Mouse (Mus musculus) heart, embryonic 14.5 days (tissue): ENCODE measurements around the gene Rab22a. TPM values are rescaled to one million over a fixed set of nuclear protein-coding genes. Genes with fewer than 3 reads are reported as not detected.
"Not testable (repeated sequence)": the region's sequence is repeated elsewhere in the genome, so short reads cannot be mapped to it uniquely, and the experiment has no call there.

Experiments
- ATAC-seq: fragments of 200-750 bp; cut with Nextera tagmentation; 2 replicates; pipeline ENCODE4 v1.8.0; 2017; ENCODE audit warnings: low read depth, moderate TSS enrichment; ENCODE audit not compliant: insufficient number of reproducible peaks, insufficient read depth, low FRiP score
- H3K27ac ChIP-seq, 2 experiments: fragments of 200-500 bp in 1 of 2; fragments of 300-500 bp in 1 of 2; sonication (generic) in 1 of 2; replicated peaks in 1 of 2; 2 replicates each; pipeline ENCODE4 v1.5.1; 2012 to 2014; ENCODE audit warnings: low read depth in 2 of 2, low read length in 2 of 2, control low read depth in 1 of 2, mild to moderate bottlenecking in 1 of 2, mixed read lengths in 1 of 2; ENCODE audit not compliant: control insufficient read depth in 1 of 2, insufficient read depth in 1 of 2
- H3K27me3 ChIP-seq: fragments of 300-500 bp; sonication (generic); 2 replicates; pipeline ENCODE4 v1.6.1; 2014; ENCODE audit warnings: mild to moderate bottlenecking, low read length, control low read depth; ENCODE audit not compliant: control insufficient read depth, insufficient read depth
- H3K36me3 ChIP-seq: fragments of 300-500 bp; sonication (generic); 2 replicates; pipeline ENCODE4 v1.6.1; 2014; ENCODE audit warnings: mild to moderate bottlenecking, control low read depth, low read length, mixed read lengths; ENCODE audit not compliant: control insufficient read depth, insufficient read depth
- H3K4me1 ChIP-seq, 2 experiments: fragments of 200-500 bp in 1 of 2; fragments of 300-500 bp in 1 of 2; sonication (generic) in 1 of 2; 2 replicates each; pipeline ENCODE4 v1.6.1; 2012 to 2014; ENCODE audit warnings: low read length in 2 of 2, control low read depth in 1 of 2, mixed read lengths in 1 of 2; ENCODE audit not compliant: control insufficient read depth in 2 of 2, insufficient read depth in 2 of 2
- H3K4me2 ChIP-seq: fragments of 300-500 bp; sonication (generic); 2 replicates; pipeline ENCODE4 v1.6.1; 2014; ENCODE audit warnings: mild to moderate bottlenecking, low read length
- H3K4me3 ChIP-seq, 2 experiments: fragments of 200-500 bp in 1 of 2; fragments of 300-500 bp in 1 of 2; sonication (generic) in 1 of 2; 2 replicates each; pipeline ENCODE4 v1.5.1; 2012 to 2014; ENCODE audit warnings: low read length in 2 of 2, mild to moderate bottlenecking in 2 of 2, control low read depth in 1 of 2, low read depth in 1 of 2, moderate library complexity in 1 of 2; ENCODE audit not compliant: control insufficient read depth in 1 of 2, insufficient read depth in 1 of 2
- H3K9ac ChIP-seq: fragments of 300-500 bp; sonication (generic); 2 replicates; pipeline ENCODE4 v1.6.1; 2014; ENCODE audit warnings: mild to moderate bottlenecking, low read length
- H3K9me3 ChIP-seq: fragments of 300-500 bp; sonication (generic); 2 replicates; pipeline ENCODE4 v1.6.1; 2016; ENCODE audit warnings: low read length, control low read depth; ENCODE audit not compliant: control insufficient read depth
- WGBS: fragments of 180-500 bp; shearing (Covaris S2); extraction: QIAGEN DNeasy Blood & Tissue Kit; methylation state at CpG from one replicate; pipeline ENCODE4 v1.1.7; 2014; 5-methylcytosine and 5-hydroxymethylcytosine counted together
- polyA plus RNA-seq: library from polyadenylated mRNA; unstranded; fragments of >200 nt; fragmentation: Nextera tagmentation; extraction: Ambion mirVana; gene quantifications from 2 replicates; pipeline ENCODE4 v1.2.1, GENCODE M21; 2014

The Rab22a gene
- polyA plus RNA-seq, 1 experiment from 2014 or later = 32.9 TPM

- H3K36me3 ChIP-seq = peaks cover 53% of the 10 kb centered on the region
- no peaks in the 10 kb centered on the region for H3K27me3 ChIP-seq
- WGBS = 61% methylated on average over 15 of the region's 15 CpGs
- no peaks in the 10 kb centered on the region for H3K9me3 ChIP-seq
- no peak for ATAC-seq
- peaks cover 18 to 31% of the 10 kb centered on the region in 2 experiments for H3K4me1 ChIP-seq
- H3K27ac ChIP-seq = 0 out of 4 replicates have a peak overlapping the region, but pooled peaks of 1 of the 2 experiments have one; percentile 5
- no peak overlapping the region for H3K4me3 ChIP-seq
- H3K4me2 ChIP-seq = 0 out of 2 replicates have a peak overlapping the region, but pooled peaks have one; percentile 17
- H3K9ac ChIP-seq = no peak overlapping the region
Measured at GRCm38 (mm10) chr2:173705827-173706551, 46.4 kb downstream of the Rab22a start.

GRCm38 (mm10) chr2:173707626-173708025, 48.1 kb downstream of the Rab22a start:
- not testable (repeated sequence) for H3K27me3 ChIP-seq, H3K4me3 ChIP-seq, ATAC-seq, H3K4me2 ChIP-seq, H3K9ac ChIP-seq, H3K9me3 ChIP-seq, H3K27ac ChIP-seq
- Histone ChIP-seq H3K4me1 (peaks cover 10 to 18% of the 10 kb centered on the region in 2 experiments), H3K36me3 (peaks cover 39% of the 10 kb centered on the region)

DNA sequence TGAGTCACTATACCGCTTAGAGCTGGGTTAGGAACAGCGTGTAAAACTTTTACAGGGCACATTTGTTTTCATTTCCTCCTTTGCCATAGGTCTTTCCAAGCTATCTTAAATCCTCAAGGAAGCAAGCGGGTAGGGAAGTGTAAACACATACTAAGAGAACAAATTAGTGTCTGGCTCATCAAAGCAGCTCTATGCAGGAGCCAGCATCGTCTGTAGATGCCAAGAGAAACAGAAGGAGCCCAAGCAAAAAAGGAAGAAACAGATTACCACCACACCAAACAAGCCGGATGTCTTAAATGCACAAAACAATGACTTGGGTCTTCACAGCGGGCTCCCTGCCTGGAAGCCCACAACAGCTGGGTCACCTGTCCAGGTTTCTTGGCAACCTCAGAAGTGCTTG, 50.6 kb downstream of the Rab22a start:
- Histone ChIP-seq H3K4me3 (no peak overlapping the region), H3K9ac (no peak overlapping the region), H3K36me3 (peaks cover 15% of the 10 kb centered on the region), H3K4me1 (peaks cover 6 to 12% of the 10 kb centered on the region in 2 experiments), H3K27me3 (no peaks in the 10 kb centered on the region), H3K27ac (no peak overlapping the region), H3K4me2 (no peak overlapping the region), H3K9me3 (no peaks in the 10 kb centered on the region)
- WGBS = 73% methylated on average over 6 of the region's 6 CpGs
- ATAC-seq = no peak

DNA sequence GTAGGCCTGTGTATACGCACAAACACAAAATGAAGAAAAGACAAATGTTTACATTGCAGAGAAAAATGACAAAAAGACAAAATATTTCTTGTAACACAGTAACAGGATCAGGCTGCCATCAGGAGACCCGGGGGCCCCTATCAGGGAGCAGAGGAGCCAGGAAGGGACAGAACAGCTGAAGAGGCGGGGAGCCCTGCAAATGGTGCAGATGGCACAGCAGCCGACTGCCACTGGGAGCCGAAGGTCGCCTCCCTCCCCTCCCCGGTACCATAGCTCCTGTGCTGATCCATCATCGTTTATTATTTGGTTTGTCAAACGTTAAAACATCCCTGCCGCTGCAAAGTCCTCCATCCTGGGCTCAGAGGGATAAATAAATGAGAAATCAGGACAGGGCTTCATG, 53.1 kb downstream of the Rab22a start:
- Histone ChIP-seq H3K27ac (no peak overlapping the region), H3K4me2 (no peak overlapping the region), H3K9me3 (no peaks in the 10 kb centered on the region), H3K36me3 (peaks cover 7% of the 10 kb centered on the region; the same call in 1 of the 2 replicates), H3K4me3 (no peak overlapping the region), H3K4me1 (no peaks in the 10 kb centered on the region), H3K9ac (no peak overlapping the region), H3K27me3 (no peaks in the 10 kb centered on the region)
- no peak for ATAC-seq
- 65% methylated on average over 10 of the region's 10 CpGs for WGBS

DNA sequence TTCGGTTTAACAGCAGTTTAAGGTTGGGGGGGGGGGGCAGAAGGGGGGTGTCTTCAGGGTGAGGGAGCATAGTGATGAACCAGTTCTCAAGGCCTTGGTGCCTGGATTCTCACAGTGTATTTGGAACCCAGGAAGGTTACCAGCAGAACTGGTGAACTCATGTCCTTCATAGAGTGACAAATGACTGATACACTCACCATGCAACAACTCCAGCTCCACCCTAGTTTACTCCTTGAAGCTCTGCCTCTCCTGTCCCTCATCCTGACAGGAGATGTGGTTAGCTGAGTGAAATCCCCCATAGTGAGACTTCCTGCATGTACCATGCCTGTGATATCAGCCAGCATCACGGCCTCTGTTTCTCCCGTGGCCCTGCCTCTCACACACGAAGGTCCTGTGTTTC, 53.7 kb downstream of the Rab22a start:
- Histone ChIP-seq H3K4me3 (no peak overlapping the region), H3K36me3 (peaks cover 1% of the 10 kb centered on the region; the same call in 1 of the 2 replicates), H3K9me3 (no peaks in the 10 kb centered on the region), H3K4me2 (no peak overlapping the region), H3K4me1 (no peaks in the 10 kb centered on the region), H3K27ac (no peak overlapping the region), H3K9ac (no peak overlapping the region), H3K27me3 (no peaks in the 10 kb centered on the region)
- 67% methylated on average over 4 of the region's 4 CpGs for WGBS
- ATAC-seq = no peak

DNA sequence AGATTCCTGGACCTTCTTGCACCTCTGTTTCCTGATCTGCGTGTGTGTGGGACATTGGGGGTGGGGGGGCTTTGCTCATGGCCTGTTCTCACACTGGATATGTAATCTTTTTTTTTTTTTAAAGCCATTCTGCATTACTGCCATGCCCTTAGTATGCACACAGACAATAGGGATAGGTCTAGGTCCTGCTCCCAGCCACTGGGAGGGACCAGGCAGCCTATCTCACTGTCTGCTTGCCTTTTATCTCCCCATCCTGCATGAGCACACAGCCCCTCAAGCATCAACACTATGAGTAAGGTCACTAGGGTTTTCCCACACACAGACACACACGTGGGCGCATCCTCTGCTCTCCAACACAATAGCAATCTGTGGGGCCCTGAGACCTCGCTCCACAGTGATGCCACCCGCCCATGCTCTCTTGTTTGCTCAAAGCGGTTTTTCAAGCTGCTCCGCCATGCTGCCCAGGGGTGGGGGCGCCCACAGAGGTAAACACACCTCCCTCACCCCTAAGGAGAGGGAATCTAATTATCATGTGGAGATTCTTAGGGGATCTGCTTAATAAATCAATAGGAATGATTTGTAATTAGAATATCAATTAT, 55.2 kb downstream of the Rab22a start:
- Histone ChIP-seq H3K9me3 (no peaks in the 10 kb centered on the region), H3K9ac (no peak overlapping the region), H3K4me1 (no peaks in the 10 kb centered on the region), H3K4me3 (no peak overlapping the region), H3K27ac (no peak overlapping the region), H3K27me3 (no peaks in the 10 kb centered on the region), H3K36me3 (no peaks in the 10 kb centered on the region), H3K4me2 (no peak overlapping the region)
- ATAC-seq = no peak
- 76% methylated on average over 8 of the region's 8 CpGs for WGBS

GRCm38 (mm10) chr2:173716966-173717365, 57.4 kb downstream of the Rab22a start:
- Histone ChIP-seq H3K27me3 (no peaks in the 10 kb centered on the region), H3K27ac (no peak overlapping the region), H3K9me3 (no peaks in the 10 kb centered on the region), H3K4me1 (no peaks in the 10 kb centered on the region), H3K9ac (no peak overlapping the region), H3K4me2 (no peak overlapping the region), H3K36me3 (no peaks in the 10 kb centered on the region), H3K4me3 (no peak overlapping the region)
- 86% methylated on average over 5 of the region's 5 CpGs for WGBS
- ATAC-seq = no peak
